1 mouse cellular context compared by ENCODE assay signal in the genomic region with DNA sequence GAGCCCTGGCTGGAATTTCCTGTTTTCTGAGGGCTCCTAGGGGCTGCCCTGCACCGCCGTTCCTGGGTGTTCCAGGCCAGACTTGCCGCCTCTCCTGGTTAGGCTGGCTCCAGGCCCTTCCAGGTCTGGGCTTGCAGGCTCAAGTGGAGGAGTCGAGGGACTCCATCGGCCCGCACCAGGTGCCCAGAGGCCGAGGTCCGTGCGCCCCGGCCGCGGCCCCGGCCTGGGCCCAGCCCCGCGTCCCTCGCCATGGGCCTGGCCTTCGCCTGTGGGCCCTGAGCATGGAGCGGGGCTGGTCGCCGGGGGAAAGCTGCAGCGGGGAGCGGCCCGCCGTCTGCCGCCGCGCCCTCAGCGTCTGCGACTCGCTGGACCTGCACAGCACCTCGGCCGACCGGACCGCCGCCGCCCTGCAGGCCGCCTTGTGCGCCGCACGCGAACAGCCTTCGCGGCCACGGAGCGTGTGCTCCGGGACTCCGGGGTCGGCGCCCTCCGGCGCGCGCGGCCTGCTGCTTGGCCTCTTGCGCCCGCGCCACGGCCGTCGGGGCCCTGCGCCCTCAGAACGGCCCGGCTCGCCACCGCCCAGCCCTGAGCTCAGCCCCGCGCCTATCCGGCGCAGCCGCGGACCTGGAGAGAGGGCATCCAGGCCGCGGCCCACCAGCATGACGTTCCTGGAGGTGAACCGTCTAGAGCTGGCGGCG.
TF ChIP-seq lines count a peak whose summit lies in the region.

No protein-coding gene starts in this region.

TF ChIP-seq in ES-E14, 5 proteins besides CTCF, POLR2A, EP300 and RAD21:
- TF ChIP-seq MAFK (IDR thresholded peaks at IDR 0.05; ENCODE audit: insufficient read depth, low read depth, low read length): no peak
- TF ChIP-seq ZC3H11A (IDR thresholded peaks at IDR 0.05; ENCODE audit: borderline replicate concordance, low read depth, low read length): no peak
- no peak for TF ChIP-seq ZNF384 (IDR thresholded peaks at IDR 0.05; ENCODE audit: low read depth, low read length)
- no peak for TF ChIP-seq CHD2 (IDR thresholded peaks at IDR 0.05; ENCODE audit: low read depth, low read length)
- no peak for TF ChIP-seq HCFC1 (IDR thresholded peaks at IDR 0.05; ENCODE audit: borderline replicate concordance, insufficient read depth, low read length)
